Mouse (Mus musculus): Measurements from ENCODE around the gene Lect2.

GRCm38 (mm10) chr13:56580450-56580849 lies 32.1 kb upstream of the Lect2 start:
- TF ChIP-seq CTCF (IDR thresholded peaks at IDR 0.05; ENCODE audit: low read depth) (no peak), EP300 (optimal IDR thresholded peaks at IDR 0.05) (no peak)

Data from stomach, postnatal 0 days (tissue).